Mouse (Mus musculus): ENCODE results near the gene Vldlr.

Vldlr gene

DNA sequence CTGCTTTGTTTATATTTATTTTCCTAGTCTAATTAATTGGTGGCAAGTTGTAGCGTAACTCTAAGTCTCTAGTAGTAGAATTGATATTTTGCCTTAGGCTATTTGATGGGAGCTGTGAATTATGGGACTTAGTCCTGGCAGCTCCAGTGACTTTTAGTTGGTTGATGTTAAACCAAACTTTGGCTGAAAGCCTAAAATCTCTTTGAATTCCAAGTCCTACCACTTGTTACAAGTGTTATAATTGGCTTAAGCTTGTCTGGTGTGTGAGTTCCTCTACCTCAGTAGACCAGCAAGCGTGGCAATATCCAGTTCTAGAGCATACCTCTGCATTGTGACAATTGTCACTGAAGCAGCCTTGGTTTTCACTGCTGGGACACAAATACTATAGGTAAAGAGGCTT is 17.1 kb downstream of the Vldlr start:
- no peak for DNase-seq (ENCODE audit: inconsistent ontology term)

GRCm38 (mm10) chr19:27239913-27240312 is 23.6 kb downstream of the Vldlr start:
- DNase-seq (ENCODE audit: inconsistent ontology term) = no peak

DNA sequence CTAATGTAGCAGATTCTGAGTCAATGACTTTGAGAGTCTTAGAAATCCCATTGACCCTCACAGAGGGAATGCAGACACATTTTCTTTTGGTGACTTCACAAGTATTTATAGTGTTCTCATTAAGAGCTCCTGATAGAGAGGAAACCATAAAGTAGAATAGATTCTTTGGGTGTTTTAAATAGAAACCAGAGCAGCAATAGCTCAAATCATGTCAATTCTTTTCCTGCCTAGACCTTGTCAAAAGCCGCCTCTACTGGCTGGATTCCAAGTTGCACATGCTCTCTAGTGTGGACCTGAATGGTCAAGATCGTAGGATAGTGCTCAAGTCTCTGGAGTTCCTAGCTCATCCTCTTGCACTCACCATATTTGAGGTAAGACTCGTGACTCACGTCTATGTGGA is 27.2 kb downstream of the Vldlr start:
- no peak for DNase-seq (ENCODE audit: inconsistent ontology term)

DNA sequence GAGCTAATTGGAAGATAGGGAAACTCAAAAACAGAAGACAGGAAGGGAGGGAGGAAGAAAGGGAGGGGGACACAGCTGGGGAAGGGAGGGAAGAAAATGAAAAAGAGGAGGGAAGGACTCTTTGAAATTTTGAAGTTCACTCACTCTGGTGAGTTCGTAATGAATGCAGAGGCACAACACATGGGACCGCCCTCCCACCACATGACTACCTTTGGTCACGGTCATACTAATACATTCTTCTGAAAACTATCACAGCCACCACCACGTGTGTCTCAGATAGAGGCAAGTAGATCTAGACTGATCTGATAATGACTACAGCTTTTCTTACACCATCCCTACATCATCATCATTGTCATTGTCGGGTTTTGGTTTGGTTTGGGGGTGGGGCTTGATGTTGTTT is 38.5 kb downstream of the Vldlr start:
- no peak for DNase-seq (ENCODE audit: inconsistent ontology term)

DNA sequence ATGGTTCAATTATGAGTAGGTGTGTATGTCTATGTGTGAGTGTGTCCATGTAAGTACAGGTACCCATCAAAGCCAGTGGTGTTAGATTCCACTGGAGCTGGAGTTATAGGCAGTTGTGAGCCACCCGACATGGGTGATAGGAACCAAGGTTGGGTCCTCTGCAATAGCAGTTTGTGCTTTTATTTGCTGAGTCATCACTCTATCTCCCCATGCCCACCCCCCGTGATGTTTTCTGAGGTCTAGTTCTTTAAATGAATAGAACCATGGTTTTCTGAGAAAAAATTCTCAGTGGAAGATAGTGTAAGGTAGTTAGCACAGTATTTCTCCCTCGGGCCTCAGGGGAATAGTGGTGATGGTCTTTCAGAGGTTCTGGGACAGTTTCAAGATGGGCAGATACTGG is 39.4 kb downstream of the Vldlr start:
- no peak for DNase-seq (ENCODE audit: inconsistent ontology term)

- no peak for DNase-seq (ENCODE audit: inconsistent ontology term)
Observed at GRCm38 (mm10) chr19:27260102-27260501, 43.8 kb downstream of the Vldlr start.

DNA sequence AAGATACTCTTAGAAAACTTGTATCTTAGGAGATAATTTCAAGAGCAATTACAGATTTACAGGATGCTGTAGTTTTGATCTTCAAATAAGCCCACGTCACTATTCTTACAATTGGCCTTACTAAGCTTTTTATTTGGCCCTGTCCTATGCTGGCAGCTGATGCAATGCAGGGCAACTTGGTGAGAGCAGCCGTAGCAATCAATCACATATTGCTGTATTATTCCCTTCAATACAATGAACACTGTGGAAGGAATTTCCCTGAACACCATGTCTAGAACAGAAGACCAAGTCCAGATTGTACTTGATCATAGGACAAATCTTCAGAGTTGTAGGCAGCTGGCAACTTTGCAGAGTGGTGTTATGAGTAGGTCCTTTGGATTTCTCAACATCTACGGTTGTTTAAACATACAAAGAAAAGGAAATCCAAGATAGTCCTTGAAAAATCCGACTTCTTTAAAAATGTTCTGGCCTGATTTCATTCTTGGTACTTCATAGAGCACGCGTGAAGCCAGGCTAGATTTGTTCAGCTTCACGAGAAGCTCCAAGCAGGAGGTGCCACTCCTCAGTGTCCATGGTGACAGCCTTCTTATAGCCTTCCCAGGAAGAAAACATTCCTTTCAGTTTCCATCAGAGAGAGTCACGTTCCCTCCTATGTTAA is 44.5 kb downstream of the Vldlr start:
- no peak for DNase-seq (ENCODE audit: inconsistent ontology term)

- DNase-seq (ENCODE audit: inconsistent ontology term) = no peak
Observed at GRCm38 (mm10) chr19:27262141-27262540, 45.9 kb downstream of the Vldlr start.

- DNase-seq (ENCODE audit: inconsistent ontology term) = no peak
Observed at GRCm38 (mm10) chr19:27273385-27273784, 57.1 kb downstream of the Vldlr start.

- DNase-seq (ENCODE audit: inconsistent ontology term) = no peak
Observed at GRCm38 (mm10) chr19:27274382-27274781, 58.1 kb downstream of the Vldlr start.

GRCm38 (mm10) chr19:27279174-27279573 is 62.9 kb downstream of the Vldlr start:
- no peak for DNase-seq (ENCODE audit: inconsistent ontology term)
